Mouse (Mus musculus): Measurements from ENCODE around the gene Mcoln2.

GRCm38 (mm10) chr3:146110916-146111315 is 38.7 kb upstream of the Mcoln2 start:
- TF ChIP-seq CTCF (IDR thresholded peaks at IDR 0.05; ENCODE audit: low read depth, low read length) (no peak), GATA2 (IDR thresholded peaks at IDR 0.05; ENCODE audit: borderline replicate concordance, low read depth, low read length) (no peak), TAL1 (conservative IDR thresholded peaks at IDR 0.05; ENCODE audit: low read depth, low read length) (no peak)
